In genomic region chr4:154021432-154021831, GRCm38 (mm10) we compare ENCODE assay signal across 15 mouse cellular contexts. TPM values are rescaled to one million over a fixed set of nuclear protein-coding genes. Genes with fewer than 3 reads are reported as not detected.
DNase-seq lines count a peak whose midpoint lies in the region; ATAC-seq and TF ChIP-seq lines count a peak whose summit lies in the region.
"Had no signal": no experiment of that assay in that cellular context is flagged by ENCODE, and none has a peak within 500 bp of the region (broad histone marks: within the 10 kb centered on the region; RNA-seq: fewer than 3 reads in every experiment).

No protein-coding gene starts in this region.

- peak; percentile 37 to 48 for DNase-seq in cerebellum, postnatal 10 days
- no peak for DNase-seq in cerebellum, adult 2 months
- peak; percentile 20 for DNase-seq in lung, adult 2 months
- DNase-seq in lung, postnatal 10 days = no peak
- no peak for DNase-seq in kidney, postnatal 0 days (ENCODE audit: low spot score)
- DNase-seq in testis, postnatal 10 days (ENCODE audit: low spot score) = peak; percentile 80
- no peak for DNase-seq in hindbrain, embryonic 11.5 days (ENCODE audit: low spot score)
- no peak for DNase-seq in ovary, postnatal 14 days (ENCODE audit: low spot score)
- DNase-seq: adrenal gland, postnatal 14 days; forebrain, postnatal 0 days had no signal

- 75% methylated on average over 9 of the region's 9 CpGs for WGBS in cerebellum, adult 2 months
- 78% methylated on average over 9 of the region's 9 CpGs for WGBS in lung, adult 2 months
- 91% methylated on average over 9 of the region's 9 CpGs for WGBS in kidney, postnatal 0 days
- 94% methylated on average over 9 of the region's 9 CpGs for WGBS in hindbrain, embryonic 11.5 days

- H3K4me3 ChIP-seq in cerebellum, adult 2 months (replicated peaks; ENCODE audit: insufficient read depth, low read depth, low read length) = no peak overlapping the region
- no peak overlapping the region for H3K4me3 ChIP-seq in lung, adult 2 months (replicated peaks; ENCODE audit: extremely low read depth, low read depth, low read length)
- H3K4me3 ChIP-seq in kidney, postnatal 0 days (replicated peaks; ENCODE audit: low read depth, low read length) = no peak overlapping the region
- H3K4me3 ChIP-seq in hindbrain, embryonic 11.5 days (ENCODE audit: low read depth, low read length) = no peak overlapping the region
- H3K4me3 ChIP-seq: embryonic facial prominence, embryonic 15.5 days; myocyte had no signal

- H3K9me3 ChIP-seq in kidney, postnatal 0 days (replicated peaks; ENCODE audit: low read length) = no peaks in the 10 kb centered on the region
- no peaks in the 10 kb centered on the region for H3K9me3 ChIP-seq in hindbrain, embryonic 11.5 days (ENCODE audit: control insufficient read depth, low read length)
- H3K9me3 ChIP-seq: embryonic facial prominence, embryonic 15.5 days had no signal

- no peaks in the 10 kb centered on the region for H3K27me3 ChIP-seq in cerebellum, adult 2 months (ENCODE audit: control insufficient read depth, insufficient read depth, low read length)
- H3K27me3 ChIP-seq in kidney, postnatal 0 days (ENCODE audit: insufficient read depth, low read length) = no peaks in the 10 kb centered on the region
- H3K27me3 ChIP-seq in hindbrain, embryonic 11.5 days (ENCODE audit: control insufficient read depth, insufficient read depth, low read length) = peaks cover 7% of the 10 kb centered on the region; the same call in 1 of the 2 replicates

- no peak overlapping the region for H3K4me2 ChIP-seq in kidney, postnatal 0 days (ENCODE audit: low read length)
- H3K4me2 ChIP-seq in hindbrain, embryonic 11.5 days (replicated peaks; ENCODE audit: low read depth, low read length) = no peak overlapping the region
- H3K4me2 ChIP-seq: embryonic facial prominence, embryonic 15.5 days had no signal

- no peak for TF ChIP-seq POLR2A in cerebellum, adult 2 months (IDR thresholded peaks at IDR 0.05; ENCODE audit: borderline replicate concordance, insufficient read depth, low read length)
- TF ChIP-seq POLR2A in lung, adult 2 months (IDR thresholded peaks at IDR 0.05; ENCODE audit: borderline replicate concordance, extremely low read depth, low read depth, low read length) = no peak

- peaks cover 49% of the 10 kb centered on the region for H3K36me3 ChIP-seq in kidney, postnatal 0 days (ENCODE audit: insufficient read depth, low read length)
- peaks cover 4% of the 10 kb centered on the region for H3K36me3 ChIP-seq in hindbrain, embryonic 11.5 days (ENCODE audit: control insufficient read depth, insufficient read depth, low read length)

- H3K9ac ChIP-seq in kidney, postnatal 0 days (ENCODE audit: low read depth, low read length) = no peak overlapping the region
- H3K9ac ChIP-seq in hindbrain, embryonic 11.5 days (ENCODE audit: low read depth, low read length) = no peak overlapping the region
- H3K9ac ChIP-seq: embryonic facial prominence, embryonic 15.5 days; forebrain, postnatal 0 days had no signal

- TF ChIP-seq CTCF in cerebellum, adult 2 months (IDR thresholded peaks at IDR 0.05; ENCODE audit: borderline replicate concordance, insufficient read depth, low read depth, low read length) = no peak
- no peak for TF ChIP-seq CTCF in lung, adult 2 months (IDR thresholded peaks at IDR 0.05; ENCODE audit: insufficient read depth, low read length)
- TF ChIP-seq CTCF in kidney, postnatal 0 days (IDR thresholded peaks at IDR 0.05; ENCODE audit: low read depth) = no peak

- H3K27ac ChIP-seq in cerebellum, adult 2 months (ENCODE audit: insufficient read depth, low read length) = no peak overlapping the region
- H3K27ac ChIP-seq in kidney, postnatal 0 days = peak overlapping the region; percentile 88
- H3K27ac ChIP-seq in hindbrain, embryonic 11.5 days (ENCODE audit: low read depth, low read length) = no peak overlapping the region
- H3K27ac ChIP-seq: embryonic facial prominence, embryonic 15.5 days had no signal

- no peak for ATAC-seq in kidney, postnatal 0 days (replicated peaks; ENCODE audit: low FRiP score, low read depth)
- no peak for ATAC-seq in hindbrain, embryonic 11.5 days (ENCODE audit: low FRiP score)
- ATAC-seq: forebrain, postnatal 0 days had no signal

- H3K4me1 ChIP-seq in cerebellum, adult 2 months (ENCODE audit: control insufficient read depth, insufficient read depth, low read length) = no peaks in the 10 kb centered on the region
- H3K4me1 ChIP-seq in lung, adult 2 months (ENCODE audit: control insufficient read depth, insufficient read depth, low read length) = peaks cover 21% of the 10 kb centered on the region; the same call in 1 of the 2 replicates
- peaks cover 31% of the 10 kb centered on the region for H3K4me1 ChIP-seq in kidney, postnatal 0 days (replicated peaks; ENCODE audit: insufficient read depth, low read length)
- peaks cover 6% of the 10 kb centered on the region; the same call in 1 of the 2 replicates for H3K4me1 ChIP-seq in hindbrain, embryonic 11.5 days (replicated peaks; ENCODE audit: control insufficient read depth, insufficient read depth, low read length)

RNA-seq across cellular contexts. Expression of gene Smim1, which starts 4.6 kb away (rescaled TPM):
- polyA plus RNA-seq in cerebellum, adult 2 months (2012; rRNA removed) = 35.5 and 39.6 TPM in 2 replicates
- polyA plus RNA-seq in lung, adult 2 months (2012; rRNA removed) = 102 and 121 TPM in 2 replicates
- polyA plus RNA-seq in kidney, postnatal 0 days (2015; fragmentation: Nextera tagmentation; extraction: Ambion mirVana) = 98.9 and 100.0 TPM in 2 replicates
- 9.7 and 9.8 TPM in 2 replicates for polyA plus RNA-seq in hindbrain, embryonic 11.5 days (2014; fragmentation: Nextera tagmentation; extraction: Ambion mirVana)

RNA-seq across cellular contexts. Expression of gene Lrrc47, which starts 9.9 kb away (rescaled TPM):
- 44.8 and 45.0 TPM in 2 replicates for polyA plus RNA-seq in cerebellum, adult 2 months (2012; rRNA removed)
- polyA plus RNA-seq in lung, adult 2 months (2012; rRNA removed) = 55.5 and 57.4 TPM in 2 replicates
- polyA plus RNA-seq in kidney, postnatal 0 days (2015; fragmentation: Nextera tagmentation; extraction: Ambion mirVana) = 20.3 and 22.7 TPM in 2 replicates
- 11.8 and 14.2 TPM in 2 replicates for polyA plus RNA-seq in hindbrain, embryonic 11.5 days (2014; fragmentation: Nextera tagmentation; extraction: Ambion mirVana)

RNA-seq across cellular contexts. Expression of gene Ccdc27, which starts 21.0 kb away (rescaled TPM):
- polyA plus RNA-seq in cerebellum, adult 2 months (2012; rRNA removed) = not detected in 2 replicates
- not detected in 2 replicates for polyA plus RNA-seq in lung, adult 2 months (2012; rRNA removed)
- 0.05 and 0.08 TPM in 2 replicates for polyA plus RNA-seq in kidney, postnatal 0 days (2015; fragmentation: Nextera tagmentation; extraction: Ambion mirVana)
- not detected in 2 replicates for polyA plus RNA-seq in hindbrain, embryonic 11.5 days (2014; fragmentation: Nextera tagmentation; extraction: Ambion mirVana)
- polyA plus RNA-seq: forebrain, postnatal 0 days; heart, embryonic 16.5 days; liver, adult 2 months; myocyte; stomach, embryonic 16.5 days had no signal

RNA-seq across cellular contexts. Expression of gene Cep104, which starts 46.4 kb away (rescaled TPM):
- 23.6 and 23.9 TPM in 2 replicates for polyA plus RNA-seq in cerebellum, adult 2 months (2012; rRNA removed)
- 19.1 and 20.8 TPM in 2 replicates for polyA plus RNA-seq in lung, adult 2 months (2012; rRNA removed)
- 8.7 and 10.9 TPM in 2 replicates for polyA plus RNA-seq in kidney, postnatal 0 days (2015; fragmentation: Nextera tagmentation; extraction: Ambion mirVana)
- polyA plus RNA-seq in hindbrain, embryonic 11.5 days (2014; fragmentation: Nextera tagmentation; extraction: Ambion mirVana) = 16.8 and 19.7 TPM in 2 replicates

RNA-seq across cellular contexts. Expression of gene Dffb, which starts 46.5 kb away (rescaled TPM):
- 21.6 and 27.3 TPM in 2 replicates for polyA plus RNA-seq in cerebellum, adult 2 months (2012; rRNA removed)
- polyA plus RNA-seq in lung, adult 2 months (2012; rRNA removed) = 11.8 and 14.3 TPM in 2 replicates
- polyA plus RNA-seq in kidney, postnatal 0 days (2015; fragmentation: Nextera tagmentation; extraction: Ambion mirVana) = 9.7 and 10.7 TPM in 2 replicates
- polyA plus RNA-seq in hindbrain, embryonic 11.5 days (2014; fragmentation: Nextera tagmentation; extraction: Ambion mirVana) = 10.7 and 11.4 TPM in 2 replicates

Comparison
In these comparisons a context has a peak if more than half of its experiments do, and no peak if none do; other contexts are left out.
1. DNase-seq: peak in cerebellum, postnatal 10 days (2 of 2), lung, adult 2 months (single experiment) and testis, postnatal 10 days (single experiment); none in cerebellum, adult 2 months (0 of 2), lung, postnatal 10 days (single experiment), kidney, postnatal 0 days (single experiment), hindbrain, embryonic 11.5 days (single experiment) and ovary, postnatal 14 days (single experiment).